Mouse (Mus musculus) CH12F3 (cell line): ENCODE results near the gene Ccdc188.

ENCODE experiments used
- in situ Hi-C: fragments of 300-500 bp; cut with MboI; formaldehyde crosslinking; loops from 2 replicates; pipeline ENCODE4 v1.14.3; 2020; ENCODE audit warnings: low sequenced_read_pairs

Gene Ccdc188

GRCm38 (mm10) chr16:18233919-18234670 is 16.4 kb downstream of the Ccdc188 start:
- in situ Hi-C loops, result no loop called here

- in situ Hi-C loops, result no loop called here
These were observed 17.2 kb downstream of the Ccdc188 start, which contains the start of gene Zdhhc8 for GRCm38 (mm10) chr16:18234671-18235388. Zdhhc8 (minus strand) TSS chr16:18235136.

GRCm38 (mm10) chr16:18235389-18236065 is 17.8 kb downstream of the Ccdc188 start:
- in situ Hi-C loops, result no loop called here

- in situ Hi-C loops, result no loop called here
These were observed 19.2 kb downstream of the Ccdc188 start for GRCm38 (mm10) chr16:18236676-18237501.

GRCm38 (mm10) chr16:18241581-18241980 is 23.9 kb downstream of the Ccdc188 start:
- in situ Hi-C loops, result no loop called here

- in situ Hi-C loops, result no loop called here
These were observed 30.1 kb downstream of the Ccdc188 start for GRCm38 (mm10) chr16:18247521-18248399.

- in situ Hi-C loops, result no loop called here
These were observed 31.0 kb downstream of the Ccdc188 start, which contains the start of the genes Trmt2a and Ranbp1 for GRCm38 (mm10) chr16:18248433-18249363. Trmt2a (plus strand) TSS chr16:18248679. Ranbp1 (minus strand) TSS chr16:18248732.

GRCm38 (mm10) chr16:18249364-18249967 is 31.8 kb downstream of the Ccdc188 start:
- in situ Hi-C loops, result no loop called here

- in situ Hi-C loops, result no loop called here
These were observed 32.6 kb downstream of the Ccdc188 start for GRCm38 (mm10) chr16:18250231-18250630.

- in situ Hi-C loops, result no loop called here
These were observed 33.4 kb downstream of the Ccdc188 start for GRCm38 (mm10) chr16:18250828-18251790.

- in situ Hi-C loops, result no loop called here
These were observed 35.1 kb downstream of the Ccdc188 start for GRCm38 (mm10) chr16:18252736-18253135.

GRCm38 (mm10) chr16:18253866-18254265 is 36.2 kb downstream of the Ccdc188 start:
- in situ Hi-C loops, result no loop called here

GRCm38 (mm10) chr16:18258221-18258620 is 40.5 kb downstream of the Ccdc188 start, which contains the start of gene Gm49776:
Gm49776 (minus strand) TSS chr16:18258321.
- in situ Hi-C loops, result no loop called here

GRCm38 (mm10) chr16:18265024-18265423 is 47.3 kb downstream of the Ccdc188 start:
- in situ Hi-C loops, result no loop called here

- in situ Hi-C loops, result no loop called here
These were observed 50.5 kb downstream of the Ccdc188 start for GRCm38 (mm10) chr16:18268182-18268581.
